Mouse (Mus musculus) cerebellum, adult 8-10 months (tissue): ENCODE measurements around the gene Gm21093.
"Not testable (repeated sequence)": the region's sequence is repeated elsewhere in the genome, so short reads cannot be mapped to it uniquely, and the experiment has no call there.

Source experiments
- DNase-seq: peaks from one replicate; pipeline ENCODE4 v3.0.0; 2022

Gene Gm21093

GRCm38 (mm10) chr4:42034626-42035025 is at the start of gene Gm21093:
Gm21093 (minus strand) TSS chr4:42034726.
- not testable (repeated sequence) for DNase-seq
